Mouse (Mus musculus): Measurements from ENCODE around the gene Psmc1. TPM values are rescaled to one million over a fixed set of nuclear protein-coding genes. Genes with fewer than 3 reads are reported as not detected.

The Psmc1 gene
- polyA plus RNA-seq, 1 experiment from 2014 or later = 308 TPM

DNA sequence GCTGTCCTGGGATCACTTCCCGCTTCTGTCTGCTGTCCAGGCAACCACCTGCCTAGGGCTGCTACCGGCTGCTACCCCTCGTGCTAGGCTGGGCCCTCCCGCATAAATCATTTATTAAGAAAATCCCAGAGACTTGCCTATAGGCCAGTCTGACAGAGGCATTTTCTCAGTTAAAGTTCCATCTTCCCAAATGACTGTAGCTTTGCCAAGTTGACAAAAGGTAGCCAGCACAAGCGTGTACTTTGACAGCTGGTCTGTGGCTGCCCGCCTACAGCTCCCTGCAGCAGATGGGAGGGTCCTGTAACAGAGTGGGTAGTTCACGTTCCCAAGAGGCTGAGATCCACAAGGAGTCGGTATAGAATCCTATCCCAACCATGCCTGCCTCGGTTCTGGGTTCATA lies 13.5 kb downstream of the Psmc1 start:
- peaks cover 79% of the 10 kb centered on the region for H3K36me3 ChIP-seq (ENCODE audit: insufficient read depth)
- DNase-seq (no peak), ATAC-seq (ENCODE audit: insufficient read depth) (no peak)
- peaks cover 1% of the 10 kb centered on the region; the same call in 1 of the 2 replicates for H3K4me1 ChIP-seq (ENCODE audit: insufficient read depth)
- TF ChIP-seq CTCF (IDR thresholded peaks at IDR 0.05; ENCODE audit: low read depth) = no peak
- 81% methylated on average over 9 of the region's 9 CpGs for WGBS
- H3K4me2 ChIP-seq = no peak overlapping the region
- H3K9ac ChIP-seq = no peak overlapping the region
- H3K4me3 ChIP-seq (ENCODE audit: low read depth, low read length) = no peak overlapping the region
- H3K27ac ChIP-seq (ENCODE audit: low read depth) = no peak overlapping the region
- H3K9me3 ChIP-seq (ENCODE audit: low read depth, low read length) = no peaks in the 10 kb centered on the region
- H3K27me3 ChIP-seq (ENCODE audit: insufficient read depth, low read length) = no peaks in the 10 kb centered on the region

DNA sequence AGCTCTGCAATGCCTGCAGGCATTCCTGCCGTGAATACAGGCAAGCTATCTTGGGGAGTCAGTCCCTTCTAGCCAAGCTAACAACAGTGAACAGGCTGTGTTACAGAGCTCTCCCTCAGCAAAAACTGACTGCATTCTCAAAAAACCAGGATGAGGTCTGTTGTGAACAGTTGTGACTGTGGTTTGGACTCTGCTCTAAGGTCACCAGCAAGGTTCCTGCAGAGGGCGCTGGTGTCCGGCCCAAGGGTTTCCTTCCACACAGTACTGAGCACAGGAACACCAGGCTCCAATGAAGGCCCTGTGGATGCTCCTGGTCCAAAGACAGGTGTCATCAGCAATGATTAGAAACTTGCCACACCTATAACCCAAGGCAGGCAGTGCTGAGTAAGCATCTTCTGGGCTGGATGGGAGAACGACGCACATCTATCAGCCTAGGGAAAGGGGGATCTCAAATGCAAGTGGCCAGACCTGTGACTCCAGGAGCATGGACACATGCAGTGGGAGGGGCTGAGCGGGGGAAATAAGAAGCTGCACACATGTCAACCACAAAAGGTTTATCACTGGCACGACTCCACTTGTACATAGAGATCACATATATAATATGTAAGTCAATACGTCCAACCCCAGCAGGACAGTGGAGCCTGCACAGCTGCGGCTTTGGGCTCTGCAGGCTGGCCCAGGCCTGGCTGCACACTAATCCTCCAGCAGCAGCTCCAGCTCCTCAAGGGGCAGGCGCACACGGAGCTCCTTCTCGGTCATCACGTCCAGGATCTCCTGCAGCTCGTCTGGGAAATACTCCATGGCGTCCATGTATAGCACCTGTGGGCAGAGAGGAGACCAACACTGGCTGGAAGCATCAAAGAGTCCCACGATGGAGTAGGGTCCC lies 15.2 kb downstream of the Psmc1 start:
- H3K27ac ChIP-seq (ENCODE audit: low read depth) = no peak overlapping the region
- H3K27me3 ChIP-seq (ENCODE audit: insufficient read depth, low read length) = no peaks in the 10 kb centered on the region
- peak; percentile 39 for TF ChIP-seq CTCF (IDR thresholded peaks at IDR 0.05; ENCODE audit: low read depth)
- peaks cover 3% of the 10 kb centered on the region; the same call in 1 of the 2 replicates for H3K4me1 ChIP-seq (ENCODE audit: insufficient read depth)
- 77% methylated on average over 16 of the region's 16 CpGs for WGBS
- no peak for ATAC-seq (ENCODE audit: insufficient read depth)
- H3K4me3 ChIP-seq (ENCODE audit: low read depth, low read length) = no peak overlapping the region
- H3K9me3 ChIP-seq (ENCODE audit: low read depth, low read length) = no peaks in the 10 kb centered on the region
- H3K4me2 ChIP-seq = no peak overlapping the region
- peak; percentile 29 for DNase-seq
- H3K9ac ChIP-seq = no peak overlapping the region
- H3K36me3 ChIP-seq (ENCODE audit: insufficient read depth) = peaks cover 79% of the 10 kb centered on the region

DNA sequence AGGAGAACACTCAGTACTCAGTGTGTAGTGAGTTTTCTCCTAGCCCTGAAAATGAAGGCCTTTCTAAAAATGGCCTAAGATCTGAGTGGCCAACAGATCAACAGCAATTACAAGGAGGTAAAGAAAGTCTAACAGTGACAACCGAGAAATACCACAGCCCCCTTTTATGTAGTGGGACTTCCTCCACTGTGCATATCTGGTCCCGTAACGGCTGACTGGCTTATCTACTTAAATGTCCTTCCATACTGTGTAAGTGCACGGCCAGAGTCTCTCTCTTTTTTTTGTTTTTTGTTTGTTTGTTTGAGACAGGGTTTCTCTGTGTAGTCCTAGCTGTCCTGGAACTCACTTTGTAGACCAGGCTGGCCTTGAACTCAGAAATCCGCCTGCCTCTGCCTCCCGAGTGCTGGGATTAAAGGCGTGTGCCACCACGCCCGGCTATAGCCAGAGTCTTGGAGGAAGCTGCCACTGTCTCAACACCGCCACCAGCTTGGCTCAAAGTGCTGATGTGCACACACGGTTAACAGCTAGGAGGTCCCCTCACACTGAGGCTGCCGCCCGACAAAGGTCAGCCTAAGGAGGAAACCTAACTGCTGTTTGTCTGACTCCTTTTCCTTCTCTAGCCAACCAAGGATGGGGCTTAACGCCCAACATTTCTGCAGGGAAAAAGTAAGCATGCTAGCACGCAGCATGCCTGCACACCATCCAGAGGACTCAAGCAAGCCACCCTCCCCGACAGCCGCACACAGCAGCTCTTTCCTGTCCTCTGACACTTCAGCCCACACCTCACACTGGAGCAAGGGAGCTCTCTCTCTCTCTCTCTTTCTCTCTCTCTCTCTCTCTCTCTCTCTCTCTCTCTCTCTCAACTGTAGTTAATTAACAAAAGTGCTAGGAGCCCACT lies 17.3 kb downstream of the Psmc1 start:
- no peak for TF ChIP-seq CTCF (IDR thresholded peaks at IDR 0.05; ENCODE audit: low read depth)
- DNase-seq = peak; percentile 89
- no peak overlapping the region for H3K9ac ChIP-seq
- H3K9me3 ChIP-seq (ENCODE audit: low read depth, low read length) = no peaks in the 10 kb centered on the region
- H3K36me3 ChIP-seq (ENCODE audit: insufficient read depth) = peaks cover 77% of the 10 kb centered on the region
- 49% methylated on average over 17 of the region's 17 CpGs for WGBS
- H3K4me2 ChIP-seq = 0 out of 2 replicates have a peak overlapping the region, but pooled peaks have one; percentile 4
- no peak overlapping the region for H3K4me3 ChIP-seq (ENCODE audit: low read depth, low read length)
- peaks cover 3% of the 10 kb centered on the region; the same call in 1 of the 2 replicates for H3K4me1 ChIP-seq (ENCODE audit: insufficient read depth)
- H3K27me3 ChIP-seq (ENCODE audit: insufficient read depth, low read length) = no peaks in the 10 kb centered on the region
- H3K27ac ChIP-seq (ENCODE audit: low read depth) = peak overlapping the region; percentile 91
- peak; percentile 92 for ATAC-seq (ENCODE audit: insufficient read depth)

DNA sequence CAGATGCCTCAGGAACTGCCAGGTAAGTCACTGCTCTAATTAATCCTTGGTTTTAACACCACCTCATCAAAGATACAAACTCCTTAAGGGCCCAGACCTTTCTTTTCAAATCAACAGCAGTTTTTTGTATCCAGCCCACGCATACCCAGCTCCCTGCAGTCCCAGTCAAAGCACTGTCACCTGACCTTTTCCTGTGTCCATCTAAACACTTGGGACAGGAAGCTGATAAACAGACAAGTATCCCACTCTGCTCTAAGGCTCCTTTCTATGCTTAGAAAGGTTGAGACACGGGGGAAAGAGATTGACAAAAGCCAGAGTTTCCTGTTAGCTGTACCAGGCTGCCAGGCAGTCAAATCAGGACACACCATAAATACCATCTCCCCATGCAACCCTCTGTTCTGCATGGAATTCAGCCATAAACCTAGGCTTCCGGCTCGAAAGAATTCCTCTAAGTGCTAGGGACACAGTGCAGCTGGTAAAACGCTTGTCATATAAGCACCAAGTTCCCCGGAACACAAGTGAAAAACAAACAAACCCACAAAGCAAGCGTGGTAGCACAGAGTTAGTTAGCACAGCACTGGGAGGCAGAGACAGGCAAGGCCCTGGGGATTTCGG lies 18.0 kb downstream of the Psmc1 start:
- Histone ChIP-seq H3K4me2 (no peak overlapping the region), H3K4me1 (ENCODE audit: insufficient read depth) (peaks cover 3% of the 10 kb centered on the region; the same call in 1 of the 2 replicates), H3K27ac (ENCODE audit: low read depth) (peak overlapping the region; percentile 91), H3K36me3 (ENCODE audit: insufficient read depth) (peaks cover 78% of the 10 kb centered on the region), H3K9me3 (ENCODE audit: low read depth, low read length) (no peaks in the 10 kb centered on the region), H3K27me3 (ENCODE audit: insufficient read depth, low read length) (no peaks in the 10 kb centered on the region), H3K9ac (no peak overlapping the region), H3K4me3 (ENCODE audit: low read depth, low read length) (no peak overlapping the region)
- peak; percentile 97 for DNase-seq
- 20% methylated on average over 8 of the region's 8 CpGs for WGBS
- TF ChIP-seq CTCF (IDR thresholded peaks at IDR 0.05; ENCODE audit: low read depth) = no peak
- peak; percentile 85 for ATAC-seq (ENCODE audit: insufficient read depth)

DNA sequence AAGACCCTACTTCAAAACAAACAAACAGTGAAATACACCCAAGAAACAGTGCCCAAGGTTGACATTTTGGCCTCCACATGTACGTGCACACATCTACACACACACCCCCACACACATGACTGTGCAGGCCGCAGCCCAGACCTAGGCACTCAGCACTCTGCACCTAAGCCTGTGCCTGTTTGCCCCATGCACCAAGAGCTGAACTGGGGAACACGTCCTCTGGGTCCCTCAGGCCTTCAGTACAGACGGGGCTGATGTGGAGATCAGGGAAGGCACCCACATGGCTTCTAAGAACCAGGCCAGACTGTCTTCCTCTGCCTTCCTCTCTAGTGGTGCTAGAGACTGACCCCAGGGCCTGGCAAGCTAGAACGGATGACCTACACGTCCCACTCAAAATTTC lies 18.6 kb downstream of the Psmc1 start:
- Histone ChIP-seq H3K27ac (ENCODE audit: low read depth) (peak overlapping the region; percentile 91), H3K9me3 (ENCODE audit: low read depth, low read length) (no peaks in the 10 kb centered on the region), H3K4me1 (ENCODE audit: insufficient read depth) (peaks cover 3% of the 10 kb centered on the region; the same call in 1 of the 2 replicates), H3K4me3 (ENCODE audit: low read depth, low read length) (no peak overlapping the region), H3K27me3 (ENCODE audit: insufficient read depth, low read length) (no peaks in the 10 kb centered on the region), H3K4me2 (no peak overlapping the region), H3K9ac (no peak overlapping the region), H3K36me3 (ENCODE audit: insufficient read depth) (peaks cover 78% of the 10 kb centered on the region)
- no peak for TF ChIP-seq CTCF (IDR thresholded peaks at IDR 0.05; ENCODE audit: low read depth)
- ATAC-seq (ENCODE audit: insufficient read depth) = peak; percentile 10; the same call in 1 of the 2 replicates
- DNase-seq = no peak
- 42% methylated on average over 6 of the region's 6 CpGs for WGBS

DNA sequence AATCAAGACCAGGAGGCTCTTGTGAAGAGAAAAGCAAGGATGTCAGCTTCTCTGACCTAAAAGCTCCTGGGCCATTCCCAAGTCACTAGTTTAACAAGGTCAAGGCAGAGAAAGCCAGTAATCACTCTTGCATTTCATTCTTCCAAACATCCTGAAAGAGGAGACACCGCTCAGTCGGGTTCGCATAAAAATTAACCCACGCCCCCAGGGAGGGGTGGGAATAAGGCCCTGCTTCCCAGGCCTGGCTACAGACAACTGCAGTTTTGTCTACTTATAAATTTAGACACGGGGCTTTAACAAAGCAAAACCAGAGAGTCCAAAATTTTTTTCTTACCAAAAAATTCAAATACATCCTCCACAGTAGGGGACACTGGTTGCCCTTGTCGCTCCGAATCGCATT lies 19.0 kb downstream of the Psmc1 start:
- WGBS = 60% methylated on average over 8 of the region's 8 CpGs
- Histone ChIP-seq H3K27ac (ENCODE audit: low read depth) (peak overlapping the region; percentile 91), H3K4me2 (no peak overlapping the region), H3K9me3 (ENCODE audit: low read depth, low read length) (no peaks in the 10 kb centered on the region), H3K4me1 (ENCODE audit: insufficient read depth) (peaks cover 3% of the 10 kb centered on the region; the same call in 1 of the 2 replicates), H3K27me3 (ENCODE audit: insufficient read depth, low read length) (no peaks in the 10 kb centered on the region), H3K4me3 (ENCODE audit: low read depth, low read length) (no peak overlapping the region), H3K36me3 (ENCODE audit: insufficient read depth) (peaks cover 78% of the 10 kb centered on the region), H3K9ac (no peak overlapping the region)
- ATAC-seq (ENCODE audit: insufficient read depth) (no peak), DNase-seq (peak; percentile 51)
- no peak for TF ChIP-seq CTCF (IDR thresholded peaks at IDR 0.05; ENCODE audit: low read depth)
